Comparison of ENCODE assay signal across 9 mouse cellular contexts in the genomic region with DNA sequence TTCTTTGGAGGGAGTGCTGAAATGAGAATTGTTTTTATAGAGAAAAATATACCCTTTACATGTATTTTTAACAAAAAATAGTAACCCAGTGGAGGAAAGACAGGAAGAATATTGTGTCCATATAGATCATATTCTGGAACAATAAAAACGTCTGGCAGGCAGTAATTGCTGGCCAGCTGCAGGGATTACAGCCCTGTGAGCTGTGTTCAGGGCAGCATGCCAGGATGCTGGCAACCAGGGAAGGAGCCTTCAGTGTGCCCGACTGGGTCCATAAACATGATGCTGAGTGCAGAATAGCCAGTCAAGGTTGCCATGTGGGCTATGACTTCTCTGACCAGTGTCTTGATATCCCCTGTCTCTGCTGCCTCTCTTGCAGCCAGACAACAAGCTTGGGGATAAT.
DNase-seq lines count a peak whose midpoint lies in the region; ATAC-seq and TF ChIP-seq lines count a peak whose summit lies in the region.
"Had no signal": no experiment of that assay in that cellular context is flagged by ENCODE, and none has a peak within 500 bp of the region (broad histone marks: within the 10 kb centered on the region; RNA-seq: fewer than 3 reads in every experiment).

No protein-coding gene starts in this region.

- H3K27ac ChIP-seq in kidney, adult 2 months (ENCODE audit: insufficient read depth, low read depth, low read length) = no peak overlapping the region
- no peak overlapping the region for H3K27ac ChIP-seq in cerebellum, adult 2 months (ENCODE audit: insufficient read depth, low read length)
- H3K27ac ChIP-seq in hindbrain, embryonic 11.5 days (ENCODE audit: low read depth, low read length) = 0 out of 2 replicates have a peak overlapping the region, but pooled peaks have one; percentile 25
- no peak overlapping the region for H3K27ac ChIP-seq in intestine, embryonic 15.5 days
- H3K27ac ChIP-seq: stomach, embryonic 15.5 days had no signal

- WGBS in kidney, adult 2 months = 5% methylated on average over 2 of the region's 2 CpGs
- WGBS in cerebellum, adult 2 months = 12% methylated on average over 2 of the region's 2 CpGs
- 44% methylated on average over 2 of the region's 2 CpGs for WGBS in hindbrain, embryonic 11.5 days
- 22% methylated on average over 2 of the region's 2 CpGs for WGBS in intestine, embryonic 15.5 days

- no peak overlapping the region for H3K4me3 ChIP-seq in kidney, adult 2 months (ENCODE audit: insufficient read depth, low read depth, low read length)
- no peak overlapping the region for H3K4me3 ChIP-seq in cerebellum, adult 2 months (replicated peaks; ENCODE audit: insufficient read depth, low read depth, low read length)
- H3K4me3 ChIP-seq in hindbrain, embryonic 11.5 days (ENCODE audit: low read depth, low read length) = no peak overlapping the region
- no peak overlapping the region for H3K4me3 ChIP-seq in intestine, embryonic 15.5 days (replicated peaks)
- H3K4me3 ChIP-seq: stomach, embryonic 15.5 days had no signal

- H3K9me3 ChIP-seq in hindbrain, embryonic 11.5 days (ENCODE audit: control insufficient read depth, low read length) = no peaks in the 10 kb centered on the region
- no peaks in the 10 kb centered on the region for H3K9me3 ChIP-seq in intestine, embryonic 15.5 days
- H3K9me3 ChIP-seq: stomach, embryonic 15.5 days had no signal

- H3K36me3 ChIP-seq in kidney, adult 2 months (ENCODE audit: control insufficient read depth, insufficient read depth, low read length) = no peaks in the 10 kb centered on the region
- no peaks in the 10 kb centered on the region for H3K36me3 ChIP-seq in hindbrain, embryonic 11.5 days (ENCODE audit: control insufficient read depth, insufficient read depth, low read length)
- no peaks in the 10 kb centered on the region for H3K36me3 ChIP-seq in intestine, embryonic 15.5 days
- H3K36me3 ChIP-seq: stomach, embryonic 15.5 days had no signal

- no peak for TF ChIP-seq CTCF in kidney, adult 2 months (conservative IDR thresholded peaks at IDR 0.05; ENCODE audit: insufficient read depth, insufficient read length, low read depth, low read length)
- no peak for TF ChIP-seq CTCF in cerebellum, adult 2 months (IDR thresholded peaks at IDR 0.05; ENCODE audit: borderline replicate concordance, insufficient read depth, low read depth, low read length)

- no peak for ATAC-seq in hindbrain, embryonic 11.5 days (ENCODE audit: low FRiP score)
- no peak for ATAC-seq in erythroid progenitor cell, adult 5-6 weeks (replicated peaks; ENCODE audit: low FRiP score, poor library complexity, severe bottlenecking)
- ATAC-seq in intestine, embryonic 15.5 days = no peak

- H3K9ac ChIP-seq in hindbrain, embryonic 11.5 days (ENCODE audit: low read depth, low read length) = peak overlapping the region; percentile 8; the same call in 1 of the 2 replicates
- H3K9ac ChIP-seq in intestine, embryonic 15.5 days = no peak overlapping the region
- H3K9ac ChIP-seq: stomach, embryonic 15.5 days had no signal

- H3K4me1 ChIP-seq in kidney, adult 2 months (ENCODE audit: control insufficient read depth, insufficient read depth, low read length) = no peaks in the 10 kb centered on the region
- H3K4me1 ChIP-seq in cerebellum, adult 2 months (ENCODE audit: control insufficient read depth, insufficient read depth, low read length) = peaks cover 7% of the 10 kb centered on the region
- H3K4me1 ChIP-seq in hindbrain, embryonic 11.5 days (replicated peaks; ENCODE audit: control insufficient read depth, insufficient read depth, low read length) = peaks cover 3% of the 10 kb centered on the region; the same call in 1 of the 2 replicates
- H3K4me1 ChIP-seq in intestine, embryonic 15.5 days (replicated peaks) = 0 out of 2 replicates have a peak, but pooled peaks cover 2% of the 10 kb centered on the region

- TF ChIP-seq POLR2A in kidney, adult 2 months (IDR thresholded peaks at IDR 0.05; ENCODE audit: low read depth, low read length) = no peak
- no peak for TF ChIP-seq POLR2A in cerebellum, adult 2 months (IDR thresholded peaks at IDR 0.05; ENCODE audit: borderline replicate concordance, insufficient read depth, low read length)

- no peak overlapping the region for H3K4me2 ChIP-seq in hindbrain, embryonic 11.5 days (replicated peaks; ENCODE audit: low read depth, low read length)
- H3K4me2 ChIP-seq in intestine, embryonic 15.5 days (replicated peaks) = no peak overlapping the region
- H3K4me2 ChIP-seq: stomach, embryonic 15.5 days had no signal

- no peaks in the 10 kb centered on the region for H3K27me3 ChIP-seq in kidney, adult 2 months (replicated peaks; ENCODE audit: control insufficient read depth, insufficient read depth, low read length)
- H3K27me3 ChIP-seq in cerebellum, adult 2 months (ENCODE audit: control insufficient read depth, insufficient read depth, low read length) = no peaks in the 10 kb centered on the region
- no peaks in the 10 kb centered on the region for H3K27me3 ChIP-seq in hindbrain, embryonic 11.5 days (ENCODE audit: control insufficient read depth, insufficient read depth, low read length)
- H3K27me3 ChIP-seq in intestine, embryonic 15.5 days (replicated peaks) = no peaks in the 10 kb centered on the region
- H3K27me3 ChIP-seq: stomach, embryonic 15.5 days had no signal

- DNase-seq in kidney, postnatal 10 days = peak; percentile 27
- DNase-seq in kidney, adult 2 months = no peak
- DNase-seq in cerebellum, adult 2 months = peak; percentile 32 to 34
- peak; percentile 13 for DNase-seq in hindbrain, embryonic 11.5 days (ENCODE audit: low spot score)
- peak; percentile 19 to 22 for DNase-seq in left cerebral cortex, postnatal 36 days (ENCODE audit: low spot score in 2 of 2)
- DNase-seq in embryo, embryonic 10 days (ENCODE audit: low spot score) = no peak

- intact Hi-C loops in left cerebral cortex, postnatal 36 days (cut with DNase I) = no loop called here

Comparison
In these comparisons a context has a peak if more than half of its experiments do, and no peak if none do; other contexts are left out.
1. DNase-seq: peak in kidney, postnatal 10 days (single experiment), cerebellum, adult 2 months (2 of 2), hindbrain, embryonic 11.5 days (single experiment) and left cerebral cortex, postnatal 36 days (2 of 2); none in kidney, adult 2 months (single experiment) and embryo, embryonic 10 days (single experiment).